Mouse (Mus musculus) midbrain, embryonic 14.5 days (tissue): ENCODE measurements around the gene Iqcb1. TPM values are rescaled to one million over a fixed set of nuclear protein-coding genes. Genes with fewer than 3 reads are reported as not detected.
"Not testable (repeated sequence)": the region's sequence is repeated elsewhere in the genome, so short reads cannot be mapped to it uniquely, and the experiment has no call there.

Source experiments
- ATAC-seq: fragments of 200-750 bp; cut with Nextera tagmentation; 2 replicates; pipeline ENCODE4 v1.8.0; 2017; ENCODE audit warnings: moderate number of reproducible peaks, moderate library complexity; ENCODE audit not compliant: low FRiP score, low TSS enrichment
- DNase-seq: peaks from one replicate; pipeline ENCODE4 v3.0.0-alpha.2; 2015
- H3K27ac ChIP-seq: fragments of 300-500 bp; sonication (generic); replicated peaks from 2 replicates; pipeline ENCODE4 v1.5.1; 2014; ENCODE audit warnings: mild to moderate bottlenecking, low read depth, low read length, moderate library complexity
- H3K27me3 ChIP-seq: fragments of 300-500 bp; sonication (generic); 2 replicates; pipeline ENCODE4 v1.6.1; 2014; ENCODE audit warnings: low read length, control low read depth, mixed read lengths; ENCODE audit not compliant: control insufficient read depth, insufficient read depth
- H3K36me3 ChIP-seq: fragments of 300-500 bp; sonication (generic); 2 replicates; pipeline ENCODE4 v1.6.1; 2014; ENCODE audit warnings: low read length, control low read depth; ENCODE audit not compliant: control insufficient read depth, insufficient read depth
- H3K4me1 ChIP-seq: fragments of 300-500 bp; sonication (generic); 2 replicates; pipeline ENCODE4 v1.6.1; 2014; ENCODE audit warnings: mild to moderate bottlenecking, antibody characterized with exemption, low read length, control low read depth; ENCODE audit not compliant: control insufficient read depth, insufficient read depth
- H3K4me2 ChIP-seq: fragments of 300-500 bp; sonication (generic); 2 replicates; pipeline ENCODE4 v1.6.1; 2014; ENCODE audit warnings: mild to moderate bottlenecking, low read length, moderate library complexity
- H3K4me3 ChIP-seq: fragments of 300-500 bp; sonication (generic); replicated peaks from 2 replicates; pipeline ENCODE4 v1.5.1; 2014; ENCODE audit warnings: low read depth, low read length
- H3K9ac ChIP-seq: fragments of 300-500 bp; sonication (generic); replicated peaks from 2 replicates; pipeline ENCODE4 v1.6.1; 2014; ENCODE audit warnings: mild to moderate bottlenecking, low read length, moderate library complexity
- H3K9me3 ChIP-seq: fragments of 300-500 bp; sonication (generic); 2 replicates; pipeline ENCODE4 v1.6.1; 2016; ENCODE audit warnings: low read length, control low read depth, mixed read lengths; ENCODE audit not compliant: control insufficient read depth
- WGBS: fragments of 180-500 bp; shearing (Covaris S2); extraction: QIAGEN DNeasy Blood & Tissue Kit; methylation state at CpG from one replicate; pipeline ENCODE4 v1.1.7; 2014; 5-methylcytosine and 5-hydroxymethylcytosine counted together
- polyA plus RNA-seq: library from polyadenylated mRNA; unstranded; fragments of >200 nt; fragmentation: Nextera tagmentation; extraction: Ambion mirVana; gene quantifications from 2 replicates; pipeline ENCODE4 v1.2.1, GENCODE M21; 2014

Gene Iqcb1
- polyA plus RNA-seq, 1 experiment from 2014 or later = 65.5 TPM

DNA sequence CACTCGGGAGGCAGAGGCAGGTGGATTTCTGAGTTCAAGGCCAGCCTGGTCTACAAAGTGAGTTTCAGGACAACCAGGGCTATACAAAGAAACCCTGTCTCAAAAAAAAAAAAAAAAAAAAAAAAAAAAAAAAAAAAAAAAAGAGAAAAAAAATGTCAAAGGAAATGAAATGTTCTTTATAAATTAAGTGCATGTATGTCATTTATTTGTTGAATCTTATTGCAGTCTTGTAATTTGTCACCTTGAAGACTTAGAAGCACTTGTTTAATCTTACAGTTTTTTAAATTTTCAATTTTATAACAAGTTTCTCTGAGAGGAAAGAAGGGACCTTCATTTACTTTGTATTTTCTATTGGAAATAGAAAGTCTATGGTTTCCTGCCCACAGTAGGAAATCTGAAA, 18.7 kb downstream of the Iqcb1 start:
- 95% methylated on average over 1 of the region's 1 CpGs for WGBS
- H3K27me3 ChIP-seq, ATAC-seq, H3K27ac ChIP-seq, H3K9ac ChIP-seq, H3K4me2 ChIP-seq, H3K4me1 ChIP-seq, DNase-seq, H3K9me3 ChIP-seq, H3K4me3 ChIP-seq: not testable (repeated sequence)
- H3K36me3 ChIP-seq = peaks cover 42% of the 10 kb centered on the region

DNA sequence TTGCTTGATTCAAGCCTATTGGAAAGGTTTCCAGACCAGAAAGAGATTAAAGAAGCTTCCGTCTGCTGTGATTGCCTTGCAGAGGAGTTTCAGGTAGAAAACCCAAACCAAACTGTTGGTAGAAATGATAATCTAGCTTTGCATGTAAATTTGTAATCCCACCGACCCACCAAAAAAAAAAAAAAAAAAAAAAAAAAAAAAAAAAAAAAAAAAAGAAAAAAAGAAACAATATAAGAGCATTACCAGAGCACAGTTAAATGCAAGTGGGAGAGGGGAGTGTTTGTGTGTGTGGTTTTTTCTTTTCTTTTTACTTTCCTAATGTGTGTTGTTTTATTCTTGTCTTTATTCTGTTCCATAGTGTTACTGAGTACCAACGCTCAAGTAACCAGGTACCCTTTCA, 23.0 kb downstream of the Iqcb1 start:
- Histone ChIP-seq H3K36me3 (peaks cover 42% of the 10 kb centered on the region), H3K27me3 (no peaks in the 10 kb centered on the region), H3K4me3 (no peak overlapping the region), H3K27ac (no peak overlapping the region), H3K4me2 (no peak overlapping the region), H3K4me1 (no peaks in the 10 kb centered on the region), H3K9me3 (no peaks in the 10 kb centered on the region), H3K9ac (no peak overlapping the region)
- no peak for ATAC-seq
- no peak for DNase-seq
- WGBS = 87% methylated on average over 3 of the region's 3 CpGs

GRCm38 (mm10) chr16:36863585-36863984, 35.4 kb downstream of the Iqcb1 start:
- Histone ChIP-seq H3K4me3 (no peak overlapping the region), H3K27me3 (no peaks in the 10 kb centered on the region), H3K27ac (no peak overlapping the region), H3K9me3 (no peaks in the 10 kb centered on the region), H3K4me2 (no peak overlapping the region), H3K4me1 (no peaks in the 10 kb centered on the region), H3K9ac (no peak overlapping the region), H3K36me3 (peaks cover 59% of the 10 kb centered on the region)
- WGBS = 96% methylated on average over 3 of the region's 3 CpGs
- DNase-seq = no peak
- no peak for ATAC-seq

- H3K9ac ChIP-seq = no peak overlapping the region
- no peak for ATAC-seq
- H3K27ac ChIP-seq = no peak overlapping the region
- H3K4me2 ChIP-seq = no peak overlapping the region
- H3K4me3 ChIP-seq = no peak overlapping the region
- no peak for DNase-seq
- H3K9me3 ChIP-seq = no peaks in the 10 kb centered on the region
- 96% methylated on average over 2 of the region's 2 CpGs for WGBS
- no peaks in the 10 kb centered on the region for H3K27me3 ChIP-seq
- H3K4me1 ChIP-seq = peaks cover 5% of the 10 kb centered on the region
- H3K36me3 ChIP-seq = peaks cover 53% of the 10 kb centered on the region
Observed at GRCm38 (mm10) chr16:36869442-36869841, 41.3 kb downstream of the Iqcb1 start.

DNA sequence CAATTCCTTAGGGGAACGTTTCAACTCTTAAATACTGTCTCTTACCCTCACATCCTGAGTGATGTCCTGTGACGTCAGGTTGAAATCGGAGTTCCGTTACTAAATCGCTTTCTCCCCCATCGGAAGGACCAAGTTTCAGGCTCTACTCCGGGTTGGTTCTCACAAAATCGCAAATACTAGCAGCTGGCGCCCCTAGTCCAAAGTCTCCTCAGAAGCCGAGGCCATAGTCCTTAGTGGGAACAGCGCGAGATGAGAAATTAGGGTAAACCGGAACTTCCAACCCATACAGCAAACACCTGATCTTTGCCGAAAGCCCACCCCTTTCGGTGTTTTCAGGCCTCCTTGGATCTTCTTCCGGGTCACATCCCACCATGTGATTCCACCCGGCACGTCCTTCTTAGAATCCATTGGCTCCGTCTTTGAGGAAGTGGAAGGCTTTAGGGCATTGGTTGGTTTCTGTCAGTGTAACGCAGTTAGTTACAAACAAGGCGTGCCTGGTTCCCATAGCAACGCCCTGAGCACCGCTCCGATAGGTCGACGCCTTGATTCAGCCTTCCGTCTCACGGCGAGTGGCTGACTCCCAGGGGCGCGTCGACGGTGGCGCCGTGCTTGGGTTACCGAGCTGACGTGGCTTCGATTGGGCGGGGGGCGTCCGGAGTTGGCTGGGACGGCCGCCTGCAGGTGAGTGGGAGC, 46.5 kb downstream of the Iqcb1 start, which contains the start of the genes Eaf2 and Golgb1:
Gene Eaf2 (minus strand): TSS at position 421 of the 693 bp plus-strand sequence.
Gene Golgb1 (plus strand): TSS at position 558 of the 693 bp plus-strand sequence.
- under 1% methylated on average over 43 of the region's 43 CpGs for WGBS
- Histone ChIP-seq H3K27ac (peak within 1 kb of the TSS; percentile 79), H3K9ac (peak within 1 kb of the TSS; percentile 79), H3K36me3 (peaks cover 15% of the 10 kb centered on the region), H3K9me3 (no peaks in the 10 kb centered on the region), H3K4me1 (peaks cover 19% of the 10 kb centered on the region), H3K4me3 (peak within 1 kb of the TSS; percentile 76), H3K4me2 (peak within 1 kb of the TSS; percentile 76), H3K27me3 (no peaks in the 10 kb centered on the region)
- ATAC-seq (peak; percentile 100), DNase-seq (peak; percentile 99)

DNA sequence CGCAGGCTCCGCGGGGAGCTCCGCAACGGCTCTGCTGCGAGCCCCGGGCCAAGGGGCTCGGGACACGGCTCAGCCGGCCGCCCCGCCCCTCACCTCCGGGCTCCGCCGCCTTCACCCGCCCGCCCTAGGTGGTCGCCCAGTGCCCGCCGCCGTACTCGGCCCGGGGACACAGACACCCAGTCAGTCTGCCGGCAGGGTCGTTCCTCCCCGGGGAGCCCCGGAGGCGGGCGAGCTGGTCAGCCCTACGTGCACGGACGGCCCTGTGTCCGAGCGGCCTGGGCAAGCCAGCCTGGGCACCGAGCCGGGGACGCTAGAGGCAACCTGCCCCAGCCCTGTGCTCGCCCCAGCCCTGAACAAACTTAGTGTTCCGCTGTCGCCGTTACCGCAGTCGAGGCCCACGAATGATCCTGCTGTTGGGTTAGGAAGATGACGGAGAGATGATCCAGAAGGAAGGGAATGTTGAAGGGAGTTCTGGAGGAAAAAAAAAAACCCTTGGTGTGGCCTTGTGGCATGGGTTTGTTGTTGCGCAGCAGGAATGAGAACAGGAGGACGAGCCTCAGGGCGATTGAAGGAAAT, 47.2 kb downstream of the Iqcb1 start:
- Histone ChIP-seq H3K27me3 (no peaks in the 10 kb centered on the region), H3K36me3 (peaks cover 12% of the 10 kb centered on the region), H3K4me3 (peak overlapping the region; percentile 76), H3K4me2 (peak overlapping the region; percentile 76), H3K9ac (peak overlapping the region; percentile 79), H3K27ac (peak overlapping the region; percentile 79), H3K9me3 (no peaks in the 10 kb centered on the region), H3K4me1 (peaks cover 19% of the 10 kb centered on the region)
- DNase-seq (no peak), ATAC-seq (peak; percentile 73)
- WGBS = under 1% methylated on average over 48 of the region's 48 CpGs

- H3K9ac ChIP-seq = no peak overlapping the region
- no peak for DNase-seq
- peaks cover 2% of the 10 kb centered on the region for H3K36me3 ChIP-seq
- H3K27ac ChIP-seq = no peak overlapping the region
- no peak for ATAC-seq
- no peak overlapping the region for H3K4me3 ChIP-seq
- peaks cover 19% of the 10 kb centered on the region for H3K4me1 ChIP-seq
- no peaks in the 10 kb centered on the region for H3K9me3 ChIP-seq
- no peak overlapping the region for H3K4me2 ChIP-seq
- no peaks in the 10 kb centered on the region for H3K27me3 ChIP-seq
- 76% methylated on average over 5 of the region's 5 CpGs for WGBS
Observed at GRCm38 (mm10) chr16:36877316-36877715, 49.1 kb downstream of the Iqcb1 start.

GRCm38 (mm10) chr16:36882737-36883343, 54.7 kb downstream of the Iqcb1 start:
- Histone ChIP-seq H3K4me2 (no peak overlapping the region), H3K9me3 (no peaks in the 10 kb centered on the region), H3K9ac (no peak overlapping the region), H3K27me3 (no peaks in the 10 kb centered on the region), H3K36me3 (peaks cover 10% of the 10 kb centered on the region; the same call in 1 of the 2 replicates), H3K4me1 (peaks cover 12% of the 10 kb centered on the region; the same call in 1 of the 2 replicates), H3K4me3 (no peak overlapping the region), H3K27ac (peak overlapping the region; percentile 32; the same call in 1 of the 2 replicates)
- 18% methylated on average over 5 of the region's 5 CpGs for WGBS
- ATAC-seq = peak; percentile 53
- DNase-seq = peak; percentile 13
